Mouse (Mus musculus): ENCODE data around the gene Gm42421. TPM values are rescaled to one million over a fixed set of nuclear protein-coding genes. Genes with fewer than 3 reads are reported as not detected.

Gm42421 gene
- polyA plus RNA-seq, 1 experiment from 2014 or later: 0.39 TPM

- Histone ChIP-seq H3K36me3 (ENCODE audit: inconsistent target) (no peaks in the 10 kb centered on the region), H3K4me3 (ENCODE audit: inconsistent target) (no peak overlapping the region), H3K27ac (no peak overlapping the region), H3K79me2 (ENCODE audit: inconsistent target) (no peaks in the 10 kb centered on the region)
- 96% methylated on average over 11 of the region's 11 CpGs for WGBS (ENCODE audit: missing documents)
Measured at GRCm38 (mm10) chr5:143959551-143959950, 31.6 kb downstream of the Gm42421 start.

DNA sequence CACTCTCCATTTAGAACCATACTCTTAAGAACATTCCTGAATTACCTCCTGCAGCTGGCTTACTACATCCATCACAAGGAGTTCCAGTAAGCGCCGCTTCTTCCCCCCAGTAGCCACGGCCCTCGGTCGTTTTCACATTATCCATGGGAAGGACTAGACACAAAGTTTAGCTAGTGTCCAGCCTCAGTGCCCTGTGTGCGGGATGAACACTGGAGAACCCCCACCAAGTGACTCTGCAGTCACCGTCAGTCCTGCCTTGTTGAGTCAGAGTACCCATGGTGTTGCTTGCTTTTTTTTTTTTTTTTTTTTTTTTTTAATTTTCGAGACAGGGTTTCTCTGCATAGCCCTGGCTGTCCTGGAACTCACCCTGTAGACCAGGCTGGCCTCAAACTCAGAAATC is 33.2 kb downstream of the Gm42421 start:
- H3K4me3 ChIP-seq (ENCODE audit: inconsistent target): no peak overlapping the region
- no peaks in the 10 kb centered on the region for H3K36me3 ChIP-seq (ENCODE audit: inconsistent target)
- 88% methylated on average over 8 of the region's 8 CpGs for WGBS (ENCODE audit: missing documents)
- H3K79me2 ChIP-seq (ENCODE audit: inconsistent target): no peaks in the 10 kb centered on the region
- no peak overlapping the region for H3K27ac ChIP-seq

DNA sequence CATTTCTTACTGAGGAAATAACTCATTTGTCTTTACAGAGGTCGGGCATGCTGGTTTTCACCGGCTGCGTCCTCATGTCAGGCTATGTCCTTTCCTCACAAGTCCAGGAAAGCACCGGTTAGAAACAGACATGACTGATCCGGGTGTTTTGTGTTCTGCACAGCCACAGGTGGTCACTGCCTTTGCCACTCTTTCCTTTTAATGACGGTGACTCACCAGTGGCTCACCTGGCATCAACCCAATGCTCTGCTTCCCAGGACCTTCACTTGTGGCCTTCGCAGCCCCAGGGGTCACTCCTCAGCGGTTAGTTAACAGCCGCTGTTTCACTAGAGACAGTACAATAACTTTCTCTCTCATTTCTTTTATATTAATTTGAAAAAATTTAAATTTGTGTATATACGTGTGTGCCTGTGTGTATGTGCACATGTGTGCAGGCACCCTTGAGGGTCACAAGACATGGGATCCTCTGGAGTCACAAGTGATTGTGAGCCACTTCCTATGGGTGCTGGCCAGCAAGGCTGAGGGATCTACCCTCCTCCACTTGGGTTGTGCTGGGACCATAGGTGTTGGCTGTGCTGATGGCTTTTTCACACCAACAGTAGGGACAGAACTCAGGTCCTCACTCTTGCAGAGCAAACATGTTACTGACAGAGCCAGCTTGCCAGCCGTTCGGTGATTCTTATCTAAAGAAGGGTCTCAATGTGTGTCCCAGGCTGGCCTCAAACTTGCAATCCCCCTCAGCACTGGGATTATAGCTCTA is 37.8 kb downstream of the Gm42421 start:
- Histone ChIP-seq H3K79me2 (ENCODE audit: inconsistent target) (no peaks in the 10 kb centered on the region), H3K4me3 (ENCODE audit: inconsistent target) (no peak overlapping the region), H3K36me3 (ENCODE audit: inconsistent target) (no peaks in the 10 kb centered on the region), H3K27ac (no peak overlapping the region)
- WGBS (ENCODE audit: missing documents): 55% methylated on average over 12 of the region's 12 CpGs

- no peak overlapping the region for H3K27ac ChIP-seq
- H3K79me2 ChIP-seq (ENCODE audit: inconsistent target): no peaks in the 10 kb centered on the region
- H3K36me3 ChIP-seq (ENCODE audit: inconsistent target): no peaks in the 10 kb centered on the region
- H3K4me3 ChIP-seq (ENCODE audit: inconsistent target): no peak overlapping the region
- 90% methylated on average over 11 of the region's 12 CpGs for WGBS (ENCODE audit: missing documents)
Measured at GRCm38 (mm10) chr5:143966671-143967070, 38.7 kb downstream of the Gm42421 start.

GRCm38 (mm10) chr5:143972628-143973027 is 44.7 kb downstream of the Gm42421 start:
- Histone ChIP-seq H3K4me3 (ENCODE audit: inconsistent target) (no peak overlapping the region), H3K79me2 (ENCODE audit: inconsistent target) (no peaks in the 10 kb centered on the region), H3K27ac (no peak overlapping the region), H3K36me3 (ENCODE audit: inconsistent target) (no peaks in the 10 kb centered on the region)
- 92% methylated on average over 3 of the region's 3 CpGs for WGBS (ENCODE audit: missing documents)

GRCm38 (mm10) chr5:143974931-143975630 is 47.1 kb downstream of the Gm42421 start:
- WGBS (ENCODE audit: missing documents): 55% methylated on average over 3 of the region's 4 CpGs
- H3K79me2 ChIP-seq (ENCODE audit: inconsistent target): no peaks in the 10 kb centered on the region
- no peaks in the 10 kb centered on the region for H3K36me3 ChIP-seq (ENCODE audit: inconsistent target)
- H3K4me3 ChIP-seq (ENCODE audit: inconsistent target): no peak overlapping the region
- H3K27ac ChIP-seq: no peak overlapping the region

GRCm38 (mm10) chr5:143975631-143975933 is 47.6 kb downstream of the Gm42421 start:
- WGBS (ENCODE audit: missing documents): 24% methylated on average over 2 of the region's 2 CpGs
- H3K4me3 ChIP-seq (ENCODE audit: inconsistent target): no peak overlapping the region
- H3K27ac ChIP-seq: no peak overlapping the region
- no peaks in the 10 kb centered on the region for H3K79me2 ChIP-seq (ENCODE audit: inconsistent target)
- no peaks in the 10 kb centered on the region for H3K36me3 ChIP-seq (ENCODE audit: inconsistent target)

DNA sequence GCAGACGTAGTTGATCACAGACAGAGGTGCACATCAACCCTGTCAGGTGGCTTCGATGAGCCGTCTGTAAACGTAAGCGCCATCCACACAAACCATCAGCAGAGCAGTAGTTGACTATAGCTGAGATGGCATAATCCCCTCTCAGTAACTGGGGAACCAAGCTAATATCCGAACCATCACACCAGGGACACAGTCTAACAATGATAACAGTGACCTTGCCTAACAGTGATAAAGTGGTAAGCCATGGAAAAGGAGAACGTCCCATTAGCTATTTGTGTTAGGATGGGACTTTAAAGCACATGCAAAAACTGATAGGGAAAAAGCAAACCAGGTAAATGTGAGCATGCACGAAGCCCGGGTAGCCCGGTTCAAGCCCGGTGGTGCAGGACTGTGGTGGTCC is 48.3 kb downstream of the Gm42421 start:
- Histone ChIP-seq H3K27ac (no peak overlapping the region), H3K36me3 (ENCODE audit: inconsistent target) (no peaks in the 10 kb centered on the region), H3K4me3 (ENCODE audit: inconsistent target) (no peak overlapping the region), H3K79me2 (ENCODE audit: inconsistent target) (no peaks in the 10 kb centered on the region)
- WGBS (ENCODE audit: missing documents): 95% methylated on average over 11 of the region's 11 CpGs

GRCm38 (mm10) chr5:143976726-143977431 is 48.9 kb downstream of the Gm42421 start:
- Histone ChIP-seq H3K27ac (no peak overlapping the region), H3K4me3 (ENCODE audit: inconsistent target) (no peak overlapping the region), H3K36me3 (ENCODE audit: inconsistent target) (no peaks in the 10 kb centered on the region), H3K79me2 (ENCODE audit: inconsistent target) (no peaks in the 10 kb centered on the region)
- WGBS (ENCODE audit: missing documents): 79% methylated on average over 16 of the region's 16 CpGs

DNA sequence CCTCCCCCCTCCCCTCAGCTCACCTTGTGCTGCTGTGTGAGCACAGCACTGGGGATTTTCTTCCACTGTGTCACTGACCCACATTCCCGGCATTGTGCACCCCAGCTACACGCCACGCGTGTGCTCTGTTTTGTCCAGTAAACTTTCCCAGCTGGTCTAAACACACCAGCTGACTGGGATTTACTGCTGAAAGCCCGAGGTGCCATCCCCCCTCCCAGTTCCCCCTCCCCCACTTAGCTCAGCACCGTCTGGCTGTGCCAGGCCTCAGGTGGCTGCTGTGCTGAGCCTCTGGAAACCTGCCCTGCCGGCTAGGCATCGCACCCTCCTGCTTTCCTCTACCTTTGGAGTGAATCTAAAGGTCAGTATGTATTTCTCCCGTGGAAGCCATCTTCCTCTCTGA is 52.9 kb downstream of the Gm42421 start:
- H3K4me3 ChIP-seq (ENCODE audit: inconsistent target): no peak overlapping the region
- no peaks in the 10 kb centered on the region for H3K79me2 ChIP-seq (ENCODE audit: inconsistent target)
- no peak overlapping the region for H3K27ac ChIP-seq
- WGBS (ENCODE audit: missing documents): 77% methylated on average over 9 of the region's 9 CpGs
- peaks cover 5% of the 10 kb centered on the region; the same call in 1 of the 2 replicates for H3K36me3 ChIP-seq (ENCODE audit: inconsistent target)

DNA sequence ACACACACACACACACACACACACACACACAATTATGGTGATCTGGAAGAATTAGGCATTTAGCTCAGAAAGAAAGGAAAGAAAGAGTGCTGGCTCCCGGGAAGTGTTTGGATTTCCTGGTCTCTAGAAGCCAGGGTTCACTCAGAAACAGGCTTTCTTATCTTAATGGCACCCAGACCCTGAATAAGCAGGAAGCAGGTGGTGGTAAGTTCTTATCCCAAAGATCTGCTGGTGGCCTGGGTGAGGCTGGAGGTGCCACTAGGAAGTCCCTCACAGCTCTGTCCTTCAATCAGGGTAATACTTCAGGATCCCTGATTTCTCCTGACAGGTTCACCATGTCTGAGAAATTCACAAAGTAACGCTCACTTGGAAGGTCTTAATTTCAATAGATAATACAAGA is 54.4 kb downstream of the Gm42421 start:
- WGBS (ENCODE audit: missing documents): 75% methylated on average over 2 of the region's 2 CpGs
- H3K79me2 ChIP-seq (ENCODE audit: inconsistent target): no peaks in the 10 kb centered on the region
- H3K27ac ChIP-seq: no peak overlapping the region
- no peak overlapping the region for H3K4me3 ChIP-seq (ENCODE audit: inconsistent target)
- peaks cover 17% of the 10 kb centered on the region for H3K36me3 ChIP-seq (ENCODE audit: inconsistent target)

DNA sequence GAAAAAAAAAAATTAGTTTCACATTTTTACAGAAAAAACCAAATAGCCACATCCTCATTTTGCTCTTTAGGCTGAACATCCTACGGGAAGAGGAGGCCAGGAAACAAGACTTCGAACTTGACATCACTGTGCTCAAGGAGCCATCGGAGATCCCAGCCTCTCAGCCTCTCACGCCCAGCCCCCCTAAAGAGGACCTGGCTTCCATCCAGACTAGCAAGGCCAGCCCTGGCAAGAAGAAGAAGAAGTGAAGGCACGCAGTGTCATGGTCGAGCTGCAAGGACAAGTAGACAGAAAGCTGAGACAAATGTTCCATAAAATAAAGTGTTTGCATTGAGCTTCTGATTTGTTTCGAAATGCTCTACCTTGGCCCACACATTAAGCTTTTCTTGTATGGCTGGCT is 57.4 kb downstream of the Gm42421 start:
- 80% methylated on average over 7 of the region's 7 CpGs for WGBS (ENCODE audit: missing documents)
- H3K27ac ChIP-seq: no peak overlapping the region
- no peaks in the 10 kb centered on the region for H3K79me2 ChIP-seq (ENCODE audit: inconsistent target)
- no peak overlapping the region for H3K4me3 ChIP-seq (ENCODE audit: inconsistent target)
- H3K36me3 ChIP-seq (ENCODE audit: inconsistent target): peaks cover 41% of the 10 kb centered on the region

Data from macrophage (primary cell).